Comparison of ENCODE assay signal across 8 mouse cellular contexts in genomic region chr8:69888244-69888866, GRCm38 (mm10). TPM values are rescaled to one million over a fixed set of nuclear protein-coding genes. Genes with fewer than 3 reads are reported as not detected.
DNase-seq lines count a peak whose midpoint lies in the region; ATAC-seq lines count a peak whose summit lies in the region.

No protein-coding gene starts in this region.

- no peaks in the 10 kb centered on the region for H3K9me3 ChIP-seq in forebrain, embryonic 11.5 days (ENCODE audit: control insufficient read depth, low read length)
- H3K9me3 ChIP-seq in intestine, embryonic 15.5 days: no peaks in the 10 kb centered on the region
- H3K9me3 ChIP-seq in midbrain, embryonic 11.5 days (ENCODE audit: control insufficient read depth, low read length): no peaks in the 10 kb centered on the region

- ATAC-seq in forebrain, embryonic 11.5 days (replicated peaks; ENCODE audit: low FRiP score): no peak
- ATAC-seq in intestine, embryonic 15.5 days: no peak
- no peak for ATAC-seq in midbrain, embryonic 11.5 days (ENCODE audit: low FRiP score)
- no peak for ATAC-seq in frontal cortex, adult (ENCODE audit: low TSS enrichment)

- peaks cover 74% of the 10 kb centered on the region for H3K27me3 ChIP-seq in forebrain, embryonic 11.5 days (ENCODE audit: control insufficient read depth, insufficient read depth, low read length)
- peaks cover 77% of the 10 kb centered on the region for H3K27me3 ChIP-seq in intestine, embryonic 15.5 days (replicated peaks)
- H3K27me3 ChIP-seq in midbrain, embryonic 11.5 days (ENCODE audit: control insufficient read depth, insufficient read depth, low read length): peaks cover 74% of the 10 kb centered on the region

- no peaks in the 10 kb centered on the region for H3K36me3 ChIP-seq in forebrain, embryonic 11.5 days (ENCODE audit: control insufficient read depth, insufficient read depth, low read length)
- H3K36me3 ChIP-seq in intestine, embryonic 15.5 days: 0 out of 2 replicates have a peak, but pooled peaks cover 4% of the 10 kb centered on the region
- H3K36me3 ChIP-seq in midbrain, embryonic 11.5 days (ENCODE audit: control insufficient read depth, insufficient read depth, low read length): no peaks in the 10 kb centered on the region

- H3K4me3 ChIP-seq in forebrain, embryonic 11.5 days (ENCODE audit: low read depth, low read length): 0 out of 2 replicates have a peak overlapping the region, but pooled peaks have one; percentile 12
- peak overlapping the region; percentile 17 for H3K4me3 ChIP-seq in intestine, embryonic 15.5 days (replicated peaks)
- peak overlapping the region; percentile 14 for H3K4me3 ChIP-seq in midbrain, embryonic 11.5 days (ENCODE audit: low read depth, low read length)

- WGBS in forebrain, embryonic 11.5 days: 7% methylated on average over 24 of the region's 24 CpGs
- WGBS in intestine, embryonic 15.5 days: 7% methylated on average over 24 of the region's 24 CpGs
- 9% methylated on average over 24 of the region's 24 CpGs for WGBS in midbrain, embryonic 11.5 days

- no peak overlapping the region for H3K9ac ChIP-seq in forebrain, embryonic 11.5 days (ENCODE audit: low read length)
- no peak overlapping the region; the same call in 1 of the 2 replicates for H3K9ac ChIP-seq in intestine, embryonic 15.5 days
- H3K9ac ChIP-seq in midbrain, embryonic 11.5 days (ENCODE audit: low read length): no peak overlapping the region

- H3K27ac ChIP-seq in forebrain, embryonic 11.5 days (ENCODE audit: low read depth, low read length): no peak overlapping the region
- no peak overlapping the region for H3K27ac ChIP-seq in intestine, embryonic 15.5 days
- no peak overlapping the region for H3K27ac ChIP-seq in midbrain, embryonic 11.5 days (ENCODE audit: low read depth, low read length)

- H3K4me1 ChIP-seq in forebrain, embryonic 11.5 days (replicated peaks; ENCODE audit: control insufficient read depth, insufficient read depth, low read length): peaks cover 20% of the 10 kb centered on the region; the same call in 1 of the 2 replicates
- peaks cover 34% of the 10 kb centered on the region for H3K4me1 ChIP-seq in intestine, embryonic 15.5 days (replicated peaks)
- peaks cover 20% of the 10 kb centered on the region for H3K4me1 ChIP-seq in midbrain, embryonic 11.5 days (ENCODE audit: control insufficient read depth, insufficient read depth, low read length)

- DNase-seq in adrenal gland, postnatal 36 days: peak; percentile 55 to 58
- DNase-seq in adrenal gland, adult 18-20 months (ENCODE audit: low spot score in 2 of 2): no peak
- no peak for DNase-seq in forebrain, embryonic 11.5 days (ENCODE audit: low spot score)
- DNase-seq in midbrain, embryonic 11.5 days (ENCODE audit: low spot score, missing footprints): peak; percentile 93
- no peak for DNase-seq in urinary bladder, adult 18-20 months (ENCODE audit: low spot score in 2 of 2)
- no peak for DNase-seq in urinary bladder, adult 2 months (ENCODE audit: low spot score)

- H3K4me2 ChIP-seq in forebrain, embryonic 11.5 days (ENCODE audit: low read depth, low read length, severe bottlenecking): peak overlapping the region; percentile 35; the same call in 1 of the 2 replicates
- H3K4me2 ChIP-seq in intestine, embryonic 15.5 days (replicated peaks): peak overlapping the region; percentile 48
- H3K4me2 ChIP-seq in midbrain, embryonic 11.5 days: no peak overlapping the region

RNA-seq across cellular contexts. Expression of gene Cilp2, which starts 0.9 kb away (rescaled TPM):
- total RNA-seq in adrenal gland, postnatal 36 days (2021): under 1 TPM in 1 of 2 experiments, not detected in 1; 0.10 TPM
- under 1 TPM; 0.06 to 0.10 TPM for total RNA-seq in adrenal gland, adult 18-20 months (2021)
- 0.20 and 0.35 TPM in 2 replicates for polyA plus RNA-seq in forebrain, embryonic 11.5 days (2014; fragmentation: Nextera tagmentation; extraction: Ambion mirVana)
- polyA plus RNA-seq in intestine, embryonic 15.5 days (2015; fragmentation: Nextera tagmentation; extraction: Ambion mirVana): 0.48 and 0.65 TPM in 2 replicates
- 0.31 and 0.40 TPM in 2 replicates for polyA plus RNA-seq in midbrain, embryonic 11.5 days (2014; fragmentation: Nextera tagmentation; extraction: Ambion mirVana)
- 0.16 and 0.34 TPM in 2 replicates for polyA plus RNA-seq in urinary bladder, adult 2 months (2012; rRNA removed)

RNA-seq across cellular contexts. Expression of gene Tssk6, which starts 13.6 kb away (rescaled TPM):
- total RNA-seq in adrenal gland, postnatal 36 days (2021): under 1 TPM; 0.53 to 0.56 TPM
- total RNA-seq in adrenal gland, adult 18-20 months (2021): under 1 TPM; 0.51 to 0.60 TPM
- polyA plus RNA-seq in forebrain, embryonic 11.5 days (2014; fragmentation: Nextera tagmentation; extraction: Ambion mirVana): 5.2 and 6.0 TPM in 2 replicates
- polyA plus RNA-seq in intestine, embryonic 15.5 days (2015; fragmentation: Nextera tagmentation; extraction: Ambion mirVana): 2.8 and 3.4 TPM in 2 replicates
- 3.4 and 4.0 TPM in 2 replicates for polyA plus RNA-seq in midbrain, embryonic 11.5 days (2014; fragmentation: Nextera tagmentation; extraction: Ambion mirVana)
- 0.66 and 0.67 TPM in 2 replicates for polyA plus RNA-seq in urinary bladder, adult 2 months (2012; rRNA removed)

RNA-seq across cellular contexts. Expression of gene Ndufa13, which starts 14.0 kb away (rescaled TPM):
- total RNA-seq in adrenal gland, postnatal 36 days (2021): 100 to 1,000 TPM; 166 to 176 TPM
- total RNA-seq in adrenal gland, adult 18-20 months (2021): 100 to 1,000 TPM; 176 to 210 TPM
- 153 and 155 TPM in 2 replicates for polyA plus RNA-seq in forebrain, embryonic 11.5 days (2014; fragmentation: Nextera tagmentation; extraction: Ambion mirVana)
- 212 and 213 TPM in 2 replicates for polyA plus RNA-seq in intestine, embryonic 15.5 days (2015; fragmentation: Nextera tagmentation; extraction: Ambion mirVana)
- polyA plus RNA-seq in midbrain, embryonic 11.5 days (2014; fragmentation: Nextera tagmentation; extraction: Ambion mirVana): 167 and 172 TPM in 2 replicates
- 136 and 140 TPM in 2 replicates for polyA plus RNA-seq in urinary bladder, adult 2 months (2012; rRNA removed)

RNA-seq across cellular contexts. Expression of gene Yjefn3, which starts 14.2 kb away (rescaled TPM):
- total RNA-seq in adrenal gland, postnatal 36 days (2021): 1 to 10 TPM; 1.9 to 2.7 TPM
- 1 to 10 TPM; 2.2 to 3.1 TPM for total RNA-seq in adrenal gland, adult 18-20 months (2021)
- polyA plus RNA-seq in forebrain, embryonic 11.5 days (2014; fragmentation: Nextera tagmentation; extraction: Ambion mirVana): 4.0 and 4.4 TPM in 2 replicates
- polyA plus RNA-seq in intestine, embryonic 15.5 days (2015; fragmentation: Nextera tagmentation; extraction: Ambion mirVana): 3.9 and 4.2 TPM in 2 replicates
- 3.2 and 3.6 TPM in 2 replicates for polyA plus RNA-seq in midbrain, embryonic 11.5 days (2014; fragmentation: Nextera tagmentation; extraction: Ambion mirVana)
- 1.2 and 1.8 TPM in 2 replicates for polyA plus RNA-seq in urinary bladder, adult 2 months (2012; rRNA removed)

RNA-seq across cellular contexts. Expression of gene Pbx4, which starts 56.1 kb away (rescaled TPM):
- 1 to 10 TPM; 1.1 to 1.8 TPM for total RNA-seq in adrenal gland, postnatal 36 days (2021)
- total RNA-seq in adrenal gland, adult 18-20 months (2021): 1 to 10 TPM; 1.2 to 1.3 TPM
- polyA plus RNA-seq in forebrain, embryonic 11.5 days (2014; fragmentation: Nextera tagmentation; extraction: Ambion mirVana): 48.7 and 50.3 TPM in 2 replicates
- 3.5 and 3.9 TPM in 2 replicates for polyA plus RNA-seq in intestine, embryonic 15.5 days (2015; fragmentation: Nextera tagmentation; extraction: Ambion mirVana)
- polyA plus RNA-seq in midbrain, embryonic 11.5 days (2014; fragmentation: Nextera tagmentation; extraction: Ambion mirVana): 33.9 and 39.1 TPM in 2 replicates
- 3.2 and 4.2 TPM in 2 replicates for polyA plus RNA-seq in urinary bladder, adult 2 months (2012; rRNA removed)

Comparison
In these comparisons a context has a peak if more than half of its experiments do, and no peak if none do; other contexts are left out.
1. DNase-seq: peak in adrenal gland, postnatal 36 days (2 of 2) and midbrain, embryonic 11.5 days (single experiment); none in adrenal gland, adult 18-20 months (0 of 2), forebrain, embryonic 11.5 days (single experiment), urinary bladder, adult 18-20 months (0 of 2) and urinary bladder, adult 2 months (single experiment).
2. Peak in every context shown above with its lines, with median percentiles within 50 percentile points of each other: H3K4me3 ChIP-seq.